Mouse (Mus musculus) MEL (cell line): ENCODE data around the gene Rnf169. TPM values are rescaled to one million over a fixed set of nuclear protein-coding genes. Genes with fewer than 3 reads are reported as not detected.

ENCODE experiments used
- DNase-seq: peaks from one replicate; pipeline ENCODE4 v3.0.0; 2011; ENCODE audit warnings: low read depth, low spot score
- H3K27ac ChIP-seq: 2 replicates; pipeline ENCODE4 v1.5.1; 2012; ENCODE audit warnings: low read depth, mild to moderate bottlenecking, control low read depth, low read length, moderate library complexity; ENCODE audit not compliant: control insufficient read depth
- H3K27me3 ChIP-seq, 2 experiments: fragments of 150-350 bp in 1 of 2; sonication (generic) in 1 of 2; 2 replicates each; pipeline ENCODE4 v1.6.1; 2012; ENCODE audit warnings: low read length in 2 of 2, mild to moderate bottlenecking in 2 of 2, improper control_type of control experiment in 1 of 2, moderate library complexity in 1 of 2; ENCODE audit not compliant: insufficient read depth in 2 of 2, control insufficient read depth in 1 of 2
- H3K36me3 ChIP-seq, 2 experiments: 2 replicates each; pipeline ENCODE4 v1.6.1; 2012 to 2014; ENCODE audit warnings: low read length in 2 of 2, improper control_type of control experiment in 1 of 2, inconsistent platforms in 1 of 2, mild to moderate bottlenecking in 1 of 2; ENCODE audit not compliant: insufficient read depth in 2 of 2, control insufficient read depth in 1 of 2
- H3K4me1 ChIP-seq, 2 experiments: fragments of 150-350 bp in 1 of 2; sonication (generic) in 1 of 2; 2 replicates each; pipeline ENCODE4 v1.6.1; 2012; ENCODE audit warnings: low read length in 2 of 2, improper control_type of control experiment in 1 of 2, mild to moderate bottlenecking in 1 of 2; ENCODE audit not compliant: insufficient read depth in 2 of 2, control insufficient read depth in 1 of 2
- H3K4me3 ChIP-seq, 2 experiments: fragments of 150-350 bp in 1 of 2; sonication (generic) in 1 of 2; 2 replicates each; pipeline ENCODE4 v1.5.1; 2012; ENCODE audit warnings: low read depth in 2 of 2, low read length in 2 of 2, mild to moderate bottlenecking in 2 of 2, moderate library complexity in 2 of 2, control low read depth in 1 of 2, improper control_type of control experiment in 1 of 2; ENCODE audit not compliant: control insufficient read depth in 1 of 2, insufficient read depth in 1 of 2
- H3K79me2 ChIP-seq: 2 replicates; pipeline ENCODE4 v1.6.1; 2012; ENCODE audit warnings: mild to moderate bottlenecking, low read length, moderate library complexity; ENCODE audit not compliant: control insufficient read depth, poor library complexity, insufficient read depth
- H3K9ac ChIP-seq: 2 replicates; pipeline ENCODE4 v1.6.1; 2012; ENCODE audit warnings: low read depth, mild to moderate bottlenecking, control low read depth, low read length, moderate library complexity; ENCODE audit not compliant: control insufficient read depth, poor library complexity, severe bottlenecking
- H3K9me3 ChIP-seq: fragments of 150-350 bp; sonication (generic); replicated peaks from 2 replicates; pipeline ENCODE4 v1.6.1; 2012; ENCODE audit warnings: mild to moderate bottlenecking, low read length, improper control_type of control experiment, moderate library complexity; ENCODE audit not compliant: insufficient read depth
- BHLHE40 ChIP-seq: IDR thresholded peaks from 2 replicates; pipeline ENCODE4 v1.6.1; 2012; ENCODE audit warnings: low read depth, mild to moderate bottlenecking, inconsistent platforms, low read length, improper control_type of control experiment, borderline replicate concordance
- E2F4 ChIP-seq: IDR thresholded peaks from 2 replicates; pipeline ENCODE4 v1.6.1; 2011; ENCODE audit warnings: low read depth, low read length, improper control_type of control experiment, borderline replicate concordance
- EP300 ChIP-seq, 2 experiments: IDR thresholded peaks; 2 replicates each; pipeline ENCODE4 v1.6.1; 2011; ENCODE audit warnings: improper control_type of control experiment in 2 of 2, low read length in 2 of 2, low read depth in 1 of 2, mild to moderate bottlenecking in 1 of 2
- GABPA ChIP-seq: IDR thresholded peaks from 2 replicates; pipeline ENCODE4 v1.6.1; 2012; ENCODE audit warnings: low read depth, mild to moderate bottlenecking, inconsistent platforms, low read length, improper control_type of control experiment, moderate library complexity
- GATA1 ChIP-seq: IDR thresholded peaks from 2 replicates; pipeline ENCODE4 v1.6.1; 2011; ENCODE audit warnings: low read depth, low read length, improper control_type of control experiment
- HCFC1 ChIP-seq: IDR thresholded peaks from 2 replicates; pipeline ENCODE4 v1.6.1; 2012; ENCODE audit warnings: low read depth, mild to moderate bottlenecking, inconsistent platforms, low read length, improper control_type of control experiment, moderate library complexity
- KAT2A ChIP-seq: conservative IDR thresholded peaks from 2 replicates; pipeline ENCODE4 v1.6.1; 2012; ENCODE audit warnings: low read depth, low read length, improper control_type of control experiment, inconsistent platforms
- MAX ChIP-seq: IDR thresholded peaks from 2 replicates; pipeline ENCODE4 v1.6.1; 2011; ENCODE audit warnings: low read length, improper control_type of control experiment
- MAZ ChIP-seq: IDR thresholded peaks from 2 replicates; pipeline ENCODE4 v1.6.1; 2012; ENCODE audit warnings: low read depth, mild to moderate bottlenecking, inconsistent platforms, low read length, improper control_type of control experiment
- MYB ChIP-seq: IDR thresholded peaks from 2 replicates; pipeline ENCODE4 v1.6.1; 2011; ENCODE audit warnings: mild to moderate bottlenecking, low read depth, low read length, improper control_type of control experiment
- MYC ChIP-seq: IDR thresholded peaks from 2 replicates; pipeline ENCODE4 v1.6.1; 2011; ENCODE audit warnings: low read depth, mild to moderate bottlenecking, low read length, improper control_type of control experiment, moderate library complexity
- NRF1 ChIP-seq: IDR thresholded peaks from 2 replicates; pipeline ENCODE4 v1.6.1; 2014; ENCODE audit warnings: low read depth, mild to moderate bottlenecking, inconsistent platforms, low read length, improper control_type of control experiment, moderate library complexity; ENCODE audit not compliant: poor library complexity, insufficient read depth, severe bottlenecking
- POLR2AphosphoS2 ChIP-seq: IDR thresholded peaks from 2 replicates; pipeline ENCODE4 v1.6.1; 2011; ENCODE audit warnings: low read length, improper control_type of control experiment
- POLR2AphosphoS5 ChIP-seq: IDR thresholded peaks from 2 replicates; pipeline ENCODE4 v1.6.1; 2012; ENCODE audit warnings: low read depth, borderline replicate concordance, mild to moderate bottlenecking, inconsistent platforms, low read length, moderate library complexity, mixed read lengths
- RAD21 ChIP-seq: IDR thresholded peaks from 2 replicates; pipeline ENCODE4 v1.6.1; 2011; ENCODE audit warnings: mild to moderate bottlenecking, low read depth, low read length, improper control_type of control experiment
- RCOR1 ChIP-seq: IDR thresholded peaks from 2 replicates; pipeline ENCODE4 v1.6.1; 2012; ENCODE audit warnings: low read depth, mild to moderate bottlenecking, inconsistent platforms, low read length, improper control_type of control experiment
- SIN3A ChIP-seq: IDR thresholded peaks from 2 replicates; pipeline ENCODE4 v1.6.1; 2012; ENCODE audit warnings: low read length, improper control_type of control experiment, inconsistent platforms
- SMC3 ChIP-seq: IDR thresholded peaks from 2 replicates; pipeline ENCODE4 v1.6.1; 2011; ENCODE audit warnings: low read depth, low read length, improper control_type of control experiment
- UBTF ChIP-seq: IDR thresholded peaks from 2 replicates; pipeline ENCODE4 v1.6.1; 2012; ENCODE audit warnings: low read depth, mild to moderate bottlenecking, inconsistent platforms, low read length, improper control_type of control experiment, moderate library complexity, borderline replicate concordance; ENCODE audit not compliant: insufficient read depth
- USF1 ChIP-seq: IDR thresholded peaks from 2 replicates; pipeline ENCODE4 v1.6.1; 2014; ENCODE audit warnings: low read depth, mild to moderate bottlenecking, inconsistent platforms, low read length, improper control_type of control experiment, moderate library complexity
- ZC3H11A ChIP-seq: IDR thresholded peaks from 2 replicates; pipeline ENCODE4 v1.6.1; 2012; ENCODE audit warnings: low read depth, mild to moderate bottlenecking, inconsistent platforms, low read length, improper control_type of control experiment
- ZMIZ1 ChIP-seq: IDR thresholded peaks from 2 replicates; pipeline ENCODE4 v1.6.1; 2012; ENCODE audit warnings: low read depth, mild to moderate bottlenecking, inconsistent platforms, low read length, improper control_type of control experiment, moderate library complexity
- ZNF384 ChIP-seq: IDR thresholded peaks from 2 replicates; pipeline ENCODE4 v1.6.1; 2012; ENCODE audit warnings: low read depth, mild to moderate bottlenecking, inconsistent platforms, low read length, improper control_type of control experiment
- polyA plus RNA-seq, 2 experiments: library from polyadenylated mRNA; stranded (reverse) in 1 of 2; unstranded in 1 of 2; fragments of >175 nt in 1 of 2; fragments of >200 nt in 1 of 2; gene quantifications; 2 replicates each; pipeline versions ENCODE4 v1.2.1 to v1.2.4; 2012; ENCODE audit warnings: low replicate concordance in 2 of 2, low read depth in 1 of 2; ENCODE audit not compliant: insufficient read length in 2 of 2, insufficient read depth in 1 of 2, missing spikeins in 1 of 2
- total RNA-seq: library from RNA; depleted of rRNA; stranded (reverse); fragments of 300-350 nt; gene quantifications from 2 replicates; pipeline ENCODE4 v1.2.3, GENCODE M21; 2012

Rnf169 gene
- total and polyA plus RNA-seq, 3 experiments, result 6.2 to 7.2 TPM; not detected in 1

DNA sequence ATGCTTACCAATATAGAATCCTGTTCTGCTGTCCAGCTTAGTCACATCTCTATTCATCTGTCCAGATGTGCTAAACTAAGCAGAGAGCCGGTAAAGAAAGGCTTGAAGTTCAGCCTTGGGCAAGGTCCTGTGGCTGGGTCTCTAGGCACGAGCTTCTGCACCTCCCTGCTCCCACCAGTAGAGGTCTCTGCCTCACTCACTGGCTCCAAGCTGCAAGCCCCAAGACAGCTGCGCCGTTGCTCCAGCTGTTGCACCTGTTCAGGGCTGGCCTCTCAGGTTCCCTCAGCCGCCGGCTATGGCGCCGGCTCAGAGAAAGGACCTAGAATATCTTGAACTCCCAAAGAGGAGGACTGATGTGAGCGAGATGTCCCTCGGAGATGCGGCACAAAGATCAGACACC, 29.4 kb upstream of the Rnf169 start (continued):
- no peak for TF ChIP-seq GATA1
- TF ChIP-seq, all 39 proteins: peak for 5

DNA sequence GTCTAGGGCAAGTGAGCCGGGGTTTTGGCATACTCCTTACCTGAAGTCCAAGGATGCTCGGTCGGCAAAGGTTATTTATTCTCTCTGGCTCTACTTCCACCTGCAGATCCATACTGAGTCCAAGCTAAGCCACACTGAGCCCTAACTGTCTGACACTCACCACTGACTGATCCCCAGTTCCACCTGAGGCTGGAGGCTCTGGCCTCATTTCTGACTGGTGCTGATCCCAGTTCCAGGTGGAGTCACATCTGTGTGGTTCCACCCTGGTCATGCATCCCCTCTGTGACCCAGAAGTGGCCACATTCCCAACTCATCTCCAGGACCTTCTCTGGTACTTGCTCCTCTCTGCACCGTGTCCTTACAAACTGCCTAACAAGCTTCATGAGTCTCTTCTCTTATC, 28.5 kb upstream of the Rnf169 start:
- Histone ChIP-seq H3K27me3 (peaks cover 6 to 13% of the 10 kb centered on the region in 2 experiments), H3K9ac (no peak overlapping the region), H3K79me2 (no peaks in the 10 kb centered on the region), H3K27ac (no peak overlapping the region), H3K4me1 (peaks cover 0 to 5% of the 10 kb centered on the region in 2 experiments; a peak in 2 of 4 replicates), H3K9me3 (no peaks in the 10 kb centered on the region), H3K36me3 (no peaks in the 10 kb centered on the region), H3K4me3 (no peak overlapping the region)
- no peak for TF ChIP-seq MYC
- no peak for TF ChIP-seq ZC3H11A
- no peak for TF ChIP-seq E2F4
- no peak for TF ChIP-seq SIN3A
- no peak for TF ChIP-seq UBTF
- TF ChIP-seq EP300 (IDR thresholded peaks at IDR 0.05; ENCODE audit: low read depth in 1 of 2, low read length in 2 of 2), result no peak
- TF ChIP-seq USF1, result no peak
- TF ChIP-seq GABPA, result no peak
- DNase-seq, result no peak

DNA sequence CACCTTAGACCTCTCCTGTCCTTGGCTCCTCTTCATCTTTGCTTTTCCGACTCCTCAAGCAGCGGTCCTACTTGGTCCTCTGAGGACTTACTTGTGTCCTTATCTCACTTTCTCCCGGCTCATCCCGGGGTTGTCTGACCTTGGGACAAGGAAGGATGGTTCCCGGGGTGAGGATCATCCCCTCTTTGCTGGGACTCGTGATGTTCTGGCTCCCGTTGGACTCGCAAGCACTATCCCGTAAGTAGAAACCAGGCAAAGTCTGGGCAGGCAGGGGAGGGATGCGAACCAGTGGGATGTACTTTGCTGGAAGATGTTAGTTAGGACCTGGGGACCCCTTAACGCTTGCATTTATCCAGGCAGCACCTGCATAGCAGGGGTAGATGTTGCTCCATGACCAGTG, 26.2 kb upstream of the Rnf169 start:
- DNase-seq, result no peak
- H3K27ac ChIP-seq, result no peak overlapping the region
- H3K36me3 ChIP-seq, result no peaks in the 10 kb centered on the region
- no peak overlapping the region for H3K4me3 ChIP-seq
- no peak overlapping the region for H3K9ac ChIP-seq
- peaks cover 6 to 13% of the 10 kb centered on the region in 2 experiments for H3K27me3 ChIP-seq
- H3K4me1 ChIP-seq, result no peaks in the 10 kb centered on the region
- no peaks in the 10 kb centered on the region for H3K79me2 ChIP-seq
- no peak for TF ChIP-seq POLR2AphosphoS5
- TF ChIP-seq MYB, result no peak
- TF ChIP-seq ZC3H11A, result no peak
- no peak for TF ChIP-seq USF1
- H3K9me3 ChIP-seq, result no peaks in the 10 kb centered on the region

DNA sequence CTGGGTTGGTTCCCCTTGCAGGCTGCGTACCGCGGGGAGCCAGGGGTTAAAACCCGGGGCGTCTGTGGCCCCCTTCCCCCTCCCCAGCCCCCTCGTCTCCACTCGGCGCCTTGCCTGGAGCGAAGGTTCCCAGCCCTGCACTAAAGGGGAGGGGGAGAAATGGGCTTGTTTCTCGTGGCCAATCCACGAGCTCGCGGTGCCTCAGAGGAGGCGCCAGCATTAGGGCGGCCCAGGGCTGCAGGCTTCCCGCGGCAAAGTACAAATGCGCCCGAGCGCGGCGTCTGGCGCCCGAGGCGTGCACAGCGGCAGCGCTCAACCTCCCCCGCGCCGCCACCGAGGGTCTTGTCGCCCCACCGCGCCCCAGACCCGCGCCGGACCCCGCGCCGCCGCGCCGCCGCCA, 25.5 kb upstream of the Rnf169 start, which contains the start of gene Chrdl2:
Gene Chrdl2, plus strand, starts transcription at position 383 of the 400 bp plus-strand sequence.
- no peaks in the 10 kb centered on the region for H3K9me3 ChIP-seq
- H3K27me3 ChIP-seq, result peaks cover 6 to 13% of the 10 kb centered on the region in 2 experiments
- no peak for DNase-seq
- no peak within 1 kb of the TSS for H3K27ac ChIP-seq
- H3K9ac ChIP-seq, result no peak within 1 kb of the TSS
- H3K79me2 ChIP-seq, result no peaks in the 10 kb centered on the region
- no peaks in the 10 kb centered on the region for H3K4me1 ChIP-seq
- H3K36me3 ChIP-seq, result no peaks in the 10 kb centered on the region
- no peak within 1 kb of the TSS for H3K4me3 ChIP-seq
- no peak for TF ChIP-seq KAT2A
- no peak for TF ChIP-seq BHLHE40
- TF ChIP-seq ZC3H11A, result no peak
- no peak for TF ChIP-seq RAD21
- TF ChIP-seq EP300 (IDR thresholded peaks at IDR 0.05; ENCODE audit: low read depth in 1 of 2, low read length in 2 of 2), result no peak
- TF ChIP-seq POLR2AphosphoS2, result no peak
- TF ChIP-seq NRF1, result no peak
- no peak for TF ChIP-seq MAX
- no peak for TF ChIP-seq ZNF384
- no peak for TF ChIP-seq UBTF
- no peak for TF ChIP-seq SMC3
- no peak for TF ChIP-seq SIN3A
- TF ChIP-seq POLR2AphosphoS5, result no peak
- TF ChIP-seq GABPA, result no peak
- TF ChIP-seq ZMIZ1, result no peak
- TF ChIP-seq HCFC1, result no peak
- TF ChIP-seq RCOR1, result no peak
- no peak for TF ChIP-seq MAZ
